Mouse (Mus musculus): ENCODE measurements around the gene Tbc1d20.
A peak's percentile ranks its signal among the peaks of the same experiment; 100 is the strongest.
"Not testable (repeated sequence)": the region's sequence is repeated elsewhere in the genome, so short reads cannot be mapped to it uniquely, and the experiment has no call there.

Gene Tbc1d20

GRCm38 (mm10) chr2:152327980-152328379 lies 34.4 kb downstream of the Tbc1d20 start:
- DNase-seq, result no peak

- no peak for DNase-seq
Measured at GRCm38 (mm10) chr2:152330858-152331423, 37.3 kb downstream of the Tbc1d20 start.

DNA sequence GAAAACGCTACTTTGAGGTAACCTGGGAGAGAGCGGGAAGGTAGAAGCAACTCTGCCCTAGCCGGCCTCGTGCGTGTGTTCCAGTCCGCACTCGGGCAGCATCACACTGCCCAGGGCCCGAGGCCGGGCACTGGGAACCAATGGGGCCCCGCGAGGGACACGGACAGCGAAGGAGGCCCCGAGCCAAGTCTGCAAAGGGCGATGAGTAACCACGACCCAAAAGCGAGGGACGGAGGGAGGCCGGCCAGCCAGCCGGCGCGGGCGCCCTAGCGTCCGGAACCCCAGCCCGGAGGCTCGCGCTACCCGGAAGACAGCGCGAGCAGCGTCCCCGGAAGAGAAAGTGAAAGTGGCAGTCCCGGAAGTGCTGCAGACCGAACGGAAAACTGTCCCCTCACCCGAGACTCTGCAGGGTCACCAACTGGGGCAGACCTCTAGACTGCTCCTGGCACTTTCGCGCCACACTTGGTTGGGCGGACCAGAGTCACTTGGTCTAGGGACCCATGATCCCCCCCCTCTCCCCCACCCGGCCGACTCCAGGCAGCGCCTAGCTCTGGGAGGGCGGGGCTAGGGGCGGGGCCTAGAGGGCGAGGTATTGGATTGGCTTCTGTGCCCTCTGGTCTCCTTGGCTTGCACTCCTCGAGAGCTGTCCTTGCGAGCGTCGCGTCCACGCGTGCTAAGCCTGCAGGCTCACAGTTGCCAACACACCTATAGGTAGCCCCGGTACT lies 38.6 kb downstream of the Tbc1d20 start, which contains the start of gene Rbck1:
TSS of gene Rbck1 (minus strand) at position 553 of the 725 bp plus-strand sequence.
- peak; percentile 88 for DNase-seq

GRCm38 (mm10) chr2:152333345-152334006 lies 39.8 kb downstream of the Tbc1d20 start:
- no peak for DNase-seq

GRCm38 (mm10) chr2:152335289-152335820 lies 41.7 kb downstream of the Tbc1d20 start:
- DNase-seq, result no peak

GRCm38 (mm10) chr2:152336856-152337255 lies 43.2 kb downstream of the Tbc1d20 start:
- DNase-seq, result no peak

DNA sequence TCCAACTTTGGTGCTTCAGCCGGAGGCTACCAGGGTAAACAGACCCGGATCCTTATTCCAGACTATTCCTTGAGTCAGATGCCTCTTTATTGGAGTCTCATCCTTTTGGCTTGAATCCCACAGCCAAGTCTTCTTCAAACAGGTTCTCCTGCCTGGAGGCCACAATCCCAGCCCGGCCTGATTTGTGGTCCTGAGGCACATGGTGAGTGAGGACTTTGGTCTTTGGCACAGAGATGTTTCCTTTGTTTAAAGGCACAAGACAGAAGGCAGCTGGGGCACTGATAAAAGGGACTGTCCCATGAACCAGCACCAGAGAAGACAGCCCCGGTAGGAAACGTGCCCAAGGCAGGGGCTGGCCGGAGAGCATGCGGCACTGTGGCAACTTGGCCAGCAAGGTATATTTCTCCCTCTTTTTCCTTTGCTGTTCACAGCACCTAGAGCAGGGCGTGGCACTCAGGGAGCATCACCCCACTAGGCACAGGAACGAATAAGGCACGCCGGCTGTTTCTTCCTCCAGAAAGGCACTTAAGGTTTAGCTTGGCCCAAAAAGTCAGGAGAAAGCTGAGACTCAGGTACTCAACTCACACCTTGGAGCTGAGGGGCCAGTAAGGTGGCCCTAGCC lies 44.1 kb downstream of the Tbc1d20 start:
- DNase-seq, result no peak

DNA sequence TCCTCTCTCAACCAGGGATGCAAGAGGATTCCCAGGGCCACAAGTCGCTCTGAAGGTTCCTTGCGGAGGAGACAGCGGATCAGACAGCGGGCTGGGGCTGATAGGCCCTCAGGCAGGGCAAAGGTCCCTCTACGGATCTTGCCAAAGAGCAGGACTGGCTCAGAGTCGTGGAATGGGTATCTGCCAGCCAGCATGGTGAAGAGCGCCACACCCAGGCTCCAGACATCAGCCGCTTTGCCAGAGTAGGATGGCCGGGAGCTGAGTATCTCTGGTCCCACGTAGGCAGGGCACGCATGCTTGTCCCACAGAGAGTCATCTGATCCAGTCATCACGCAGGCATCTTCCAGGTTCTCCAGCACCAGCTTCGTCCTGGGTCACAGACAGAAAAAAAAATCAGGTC lies 44.7 kb downstream of the Tbc1d20 start:
- DNase-seq, result no peak

GRCm38 (mm10) chr2:152339631-152340179 lies 46.1 kb downstream of the Tbc1d20 start:
- DNase-seq, result peak; percentile 56

DNA sequence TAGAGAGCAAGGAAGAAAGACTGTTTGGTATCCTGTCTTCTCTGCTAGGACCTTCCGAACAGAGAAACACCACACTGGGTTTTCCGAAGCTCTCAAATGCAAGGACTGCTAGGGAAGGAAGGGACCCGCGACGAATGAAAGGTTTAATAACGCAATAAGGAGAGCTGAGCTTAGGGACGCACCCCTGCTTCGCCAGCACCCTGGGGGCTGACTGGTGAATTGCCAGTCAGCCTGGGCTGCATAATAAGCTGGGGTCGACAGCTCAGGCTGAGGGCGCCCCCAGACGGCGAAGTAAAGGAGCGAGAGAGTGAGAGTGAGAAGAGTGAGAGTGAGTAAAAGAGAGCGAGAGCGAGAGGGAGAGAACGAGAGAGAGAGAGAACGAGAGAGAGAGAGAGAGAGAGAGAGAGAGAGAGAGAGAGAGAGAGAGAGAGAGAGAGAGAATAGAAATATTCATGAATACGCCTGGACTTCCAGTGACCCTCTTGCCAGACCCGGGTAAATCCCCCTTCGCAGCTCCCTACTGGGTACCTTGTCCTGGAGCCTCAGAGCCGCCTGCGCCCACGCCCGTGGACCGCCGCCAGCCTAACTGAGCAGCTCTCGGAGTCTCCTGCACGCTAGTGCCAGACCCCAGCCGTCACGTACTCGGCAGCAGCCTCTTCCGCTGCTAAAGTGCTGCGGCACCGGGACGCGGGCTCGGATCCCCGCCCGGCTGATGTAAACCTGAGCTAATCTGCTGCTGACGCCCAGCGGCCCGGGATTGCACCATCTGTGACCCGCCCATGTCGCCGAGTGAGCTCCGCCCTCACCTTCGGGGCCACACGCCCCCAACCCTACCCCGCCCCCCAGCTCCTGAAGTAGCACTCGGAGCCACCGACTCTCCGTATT lies 49.9 kb downstream of the Tbc1d20 start, which contains the start of gene Trib3:
TSS of gene Trib3 (minus strand) at position 704 of the 885 bp plus-strand sequence.
- peak; percentile 72 for DNase-seq

DNA sequence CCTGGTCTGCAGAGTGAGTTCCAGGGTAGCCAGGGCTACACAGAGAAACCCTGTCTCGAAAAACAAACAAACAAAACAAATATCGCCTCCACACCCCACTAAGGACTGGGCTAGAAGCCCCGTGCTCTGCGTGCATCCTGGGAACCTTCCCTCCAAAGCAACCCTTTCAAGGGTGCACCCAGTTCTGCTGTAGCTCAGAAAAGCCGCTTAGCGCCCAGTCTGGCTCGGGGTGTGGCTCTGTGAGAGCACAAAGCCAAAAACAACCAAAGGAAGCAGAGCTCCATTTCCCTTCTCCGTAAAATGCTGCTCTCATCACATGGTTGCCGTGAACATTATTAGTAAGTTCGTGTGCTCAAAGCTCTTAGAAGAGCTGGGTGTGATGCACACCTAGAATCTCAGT lies 50.7 kb downstream of the Tbc1d20 start:
- DNase-seq, result no peak

DNA sequence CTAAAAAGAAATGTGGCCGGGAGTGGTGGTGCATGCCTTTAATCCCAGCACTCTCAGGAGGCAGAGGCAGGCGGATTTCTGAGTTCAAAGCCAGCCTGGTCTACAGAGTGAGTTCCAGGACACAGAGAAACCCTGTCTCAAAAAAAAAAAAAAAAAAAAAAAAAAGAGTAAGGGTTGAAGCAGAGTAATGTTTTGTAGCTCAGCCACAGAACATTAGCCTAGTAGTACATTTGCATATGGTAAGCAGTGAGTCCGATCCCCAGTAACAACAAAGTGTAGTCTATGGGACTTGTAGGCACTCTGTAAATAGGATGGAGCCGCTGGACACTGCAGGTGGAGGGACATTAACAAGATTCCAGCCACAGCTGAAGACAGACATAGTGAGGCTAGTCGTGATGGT lies 51.3 kb downstream of the Tbc1d20 start:
- DNase-seq, result no peak

- DNase-seq, result no peak
Measured at GRCm38 (mm10) chr2:152345393-152345792, 51.8 kb downstream of the Tbc1d20 start.

DNA sequence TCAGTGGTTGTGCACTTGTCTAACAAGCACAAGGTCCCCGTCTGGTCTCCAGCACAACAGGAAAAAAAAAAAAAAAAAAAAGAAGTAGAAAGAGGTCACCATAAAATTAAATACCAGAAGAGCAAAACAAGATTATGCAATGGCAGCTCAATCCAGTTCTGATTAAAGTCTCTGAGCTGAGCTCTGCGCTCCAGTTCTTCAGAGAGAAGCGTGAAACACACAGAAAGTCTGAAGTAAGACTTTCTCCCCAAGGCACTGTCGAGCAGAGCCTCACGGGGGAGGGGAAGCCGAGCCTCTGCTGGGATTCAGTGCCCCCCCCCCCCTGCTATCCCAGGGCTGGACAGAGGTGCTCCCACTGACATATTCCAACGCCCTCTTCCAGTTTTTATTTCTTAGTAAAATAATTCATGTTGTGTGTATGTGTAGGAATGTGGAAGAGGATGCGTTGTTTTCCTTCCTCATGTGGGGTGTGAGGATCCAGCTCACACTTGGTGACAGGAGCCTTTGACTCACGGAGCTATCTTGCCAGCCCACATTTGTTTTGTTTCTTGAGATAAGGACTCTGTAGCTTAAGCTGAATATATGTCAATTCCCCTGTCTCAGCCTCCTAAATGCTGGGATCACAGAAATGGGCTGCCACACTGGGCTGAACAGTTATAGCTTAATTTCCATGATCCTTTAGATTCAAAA lies 53.3 kb downstream of the Tbc1d20 start:
- DNase-seq, result no peak

DNA sequence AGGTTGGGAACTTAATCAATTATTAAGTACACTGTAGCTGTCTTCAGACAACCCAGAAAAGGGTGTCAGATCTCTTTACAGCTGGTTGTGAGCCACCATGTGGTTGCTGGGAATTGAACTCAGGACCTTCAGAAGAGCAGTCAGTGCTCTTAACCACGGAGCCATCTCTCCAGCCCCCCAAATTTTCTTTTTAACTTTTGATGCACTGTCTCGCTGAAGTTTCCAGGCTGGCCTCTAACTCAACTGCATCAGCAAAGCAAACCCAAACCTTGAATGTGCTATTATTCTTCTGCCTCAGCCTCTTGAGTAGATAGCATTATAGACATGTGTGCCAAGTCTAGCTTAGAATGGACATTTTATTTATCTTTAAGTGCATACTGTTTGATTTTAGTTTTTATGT lies 54.1 kb downstream of the Tbc1d20 start:
- no peak for DNase-seq

GRCm38 (mm10) chr2:152349205-152349604 lies 55.6 kb downstream of the Tbc1d20 start:
- DNase-seq, result no peak

DNA sequence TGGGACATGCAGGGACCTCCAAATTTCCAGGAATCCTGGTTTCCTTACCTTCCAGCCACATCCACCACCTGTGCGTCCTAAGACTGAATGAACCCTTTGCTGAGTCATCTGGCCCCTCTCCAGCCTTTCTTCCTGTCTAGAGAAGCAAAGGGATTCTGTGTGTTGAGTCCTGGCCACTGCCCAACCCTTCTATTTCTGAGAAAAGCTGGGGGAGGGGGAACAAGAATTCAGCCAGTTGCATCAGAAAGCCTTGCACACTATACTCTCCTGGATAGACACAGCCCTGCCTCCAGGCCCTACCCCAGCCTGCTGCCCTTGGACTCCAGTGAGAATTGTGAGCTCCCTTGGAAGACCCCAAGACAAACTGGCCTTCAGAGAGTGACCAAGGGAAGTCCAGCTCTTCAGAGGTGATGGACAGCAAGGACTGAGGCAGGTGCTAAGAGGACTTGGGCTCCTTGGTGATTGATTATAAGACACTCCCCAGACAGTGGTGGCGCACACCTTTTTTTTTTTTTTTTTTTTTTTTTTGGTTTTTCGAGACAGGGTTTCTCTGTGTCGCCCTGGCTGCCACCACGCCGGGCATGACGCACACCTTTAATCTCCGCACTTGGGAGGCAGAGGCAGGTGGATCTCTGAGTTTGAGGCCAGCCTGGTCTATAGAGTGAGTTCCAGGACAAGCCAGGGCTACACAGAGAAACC lies 56.4 kb downstream of the Tbc1d20 start:
- DNase-seq, result no peak

GRCm38 (mm10) chr2:152357254-152357653 lies 63.6 kb downstream of the Tbc1d20 start:
- no peak for DNase-seq

GRCm38 (mm10) chr2:152358977-152359376 lies 65.3 kb downstream of the Tbc1d20 start:
- DNase-seq, result not testable (repeated sequence)

GRCm38 (mm10) chr2:152359616-152360015 lies 66.0 kb downstream of the Tbc1d20 start:
- no peak for DNase-seq
